In the genomic region with DNA sequence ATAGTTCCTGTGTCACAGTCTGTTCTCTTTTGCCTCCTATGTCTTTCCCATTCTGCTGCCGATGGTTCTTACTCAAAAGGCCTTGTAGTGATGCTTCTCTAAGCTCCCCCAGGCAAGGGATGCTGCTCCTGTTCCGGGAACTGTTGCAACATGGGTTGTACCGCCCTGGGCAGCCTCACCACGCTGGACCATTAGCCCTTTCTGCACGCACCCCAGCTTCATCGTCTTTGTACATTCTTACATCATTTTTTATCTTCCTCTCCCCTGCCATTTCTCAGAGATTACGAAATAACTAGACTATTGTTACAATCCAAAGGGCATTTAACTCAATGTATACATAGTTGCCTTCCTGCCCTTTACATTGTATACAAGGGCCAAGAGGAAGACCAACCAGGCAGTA, we compare ENCODE assay signal across 25 mouse cellular contexts. TPM values are rescaled to one million over a fixed set of nuclear protein-coding genes. Genes with fewer than 3 reads are reported as not detected.
DNase-seq lines count a peak whose midpoint lies in the region; ATAC-seq lines count a peak whose summit lies in the region.
"Had no signal": no experiment of that assay in that cellular context is flagged by ENCODE, and none has a peak within 500 bp of the region (broad histone marks: within the 10 kb centered on the region; RNA-seq: fewer than 3 reads in every experiment).

No protein-coding gene starts in this region.

- H3K27ac ChIP-seq in intestine, embryonic 16.5 days (ENCODE audit: low read length) = peak overlapping the region; percentile 66; the same call in 1 of the 2 replicates
- no peak overlapping the region for H3K27ac ChIP-seq in intestine, embryonic 15.5 days
- H3K27ac ChIP-seq: embryonic facial prominence, embryonic 13.5 days; forebrain, embryonic 10.5 days; hindbrain, embryonic 13.5 days; layer of hippocampus, adult 2 months; liver, embryonic 15.5 days; midbrain, embryonic 12.5 days had no signal

- H3K9ac ChIP-seq in intestine, embryonic 16.5 days (ENCODE audit: low read depth, low read length) = no peak overlapping the region
- no peak overlapping the region for H3K9ac ChIP-seq in intestine, embryonic 15.5 days
- H3K9ac ChIP-seq: embryonic facial prominence, embryonic 13.5 days; forebrain, postnatal 0 days; hindbrain, embryonic 13.5 days; liver, embryonic 15.5 days; midbrain, embryonic 12.5 days had no signal

- no peaks in the 10 kb centered on the region for H3K9me3 ChIP-seq in intestine, embryonic 16.5 days (ENCODE audit: control insufficient read depth, low read length)
- no peaks in the 10 kb centered on the region for H3K9me3 ChIP-seq in intestine, embryonic 15.5 days
- no peaks in the 10 kb centered on the region for H3K9me3 ChIP-seq in megakaryocyte, embryonic 14.5 days
- H3K9me3 ChIP-seq: embryonic facial prominence, embryonic 13.5 days; forebrain, embryonic 10.5 days; hindbrain, embryonic 13.5 days; liver, embryonic 15.5 days; midbrain, embryonic 12.5 days had no signal

- no peaks in the 10 kb centered on the region for H3K27me3 ChIP-seq in intestine, embryonic 16.5 days (replicated peaks; ENCODE audit: control insufficient read depth, insufficient read depth, low read length)
- no peaks in the 10 kb centered on the region for H3K27me3 ChIP-seq in intestine, embryonic 15.5 days (replicated peaks)
- H3K27me3 ChIP-seq in megakaryocyte, embryonic 14.5 days (replicated peaks) = no peaks in the 10 kb centered on the region
- H3K27me3 ChIP-seq: embryonic facial prominence, embryonic 13.5 days; hindbrain, embryonic 13.5 days had no signal

- ATAC-seq in intestine, embryonic 16.5 days = peak; percentile 14; the same call in 1 of the 2 replicates
- ATAC-seq in intestine, embryonic 15.5 days = no peak
- ATAC-seq: activated CD4-positive, CD25-positive, alpha-beta regulatory T cell, adult 4 months; forebrain, postnatal 0 days had no signal

- no peak overlapping the region for H3K4me3 ChIP-seq in intestine, embryonic 16.5 days (ENCODE audit: low read length)
- no peak overlapping the region for H3K4me3 ChIP-seq in intestine, embryonic 15.5 days (replicated peaks)
- H3K4me3 ChIP-seq in megakaryocyte, embryonic 14.5 days (replicated peaks) = peak overlapping the region; percentile 68
- H3K4me3 ChIP-seq: embryonic facial prominence, embryonic 13.5 days; forebrain, embryonic 10.5 days; hindbrain, embryonic 13.5 days; layer of hippocampus, adult 2 months; liver, embryonic 15.5 days; midbrain, embryonic 12.5 days had no signal

- 58% methylated on average over 7 of the region's 7 CpGs for WGBS in intestine, embryonic 16.5 days
- 53% methylated on average over 7 of the region's 7 CpGs for WGBS in intestine, embryonic 15.5 days

- H3K4me1 ChIP-seq in intestine, embryonic 16.5 days (ENCODE audit: control insufficient read depth, insufficient read depth, low read length) = peaks cover 24% of the 10 kb centered on the region
- H3K4me1 ChIP-seq in intestine, embryonic 15.5 days (replicated peaks) = peaks cover 21% of the 10 kb centered on the region
- H3K4me1 ChIP-seq in megakaryocyte, embryonic 14.5 days = peaks cover 58% of the 10 kb centered on the region

- H3K4me2 ChIP-seq in intestine, embryonic 16.5 days (ENCODE audit: low read depth, low read length) = no peak overlapping the region
- H3K4me2 ChIP-seq in intestine, embryonic 15.5 days (replicated peaks) = no peak overlapping the region
- H3K4me2 ChIP-seq: embryonic facial prominence, embryonic 13.5 days; heart, embryonic 11.5 days; hindbrain, embryonic 13.5 days; liver, embryonic 15.5 days; midbrain, embryonic 12.5 days had no signal

- DNase-seq in testis, postnatal 10 days (ENCODE audit: low spot score) = peak; percentile 36
- no peak for DNase-seq in testis, postnatal 14 days (ENCODE audit: low spot score)
- no peak for DNase-seq in yolk sac, embryonic 10.5 days (ENCODE audit: low spot score)
- DNase-seq in adrenal gland, adult 8-10 months = no peak
- no peak for DNase-seq in cerebellum, adult 9-11 months
- DNase-seq: adrenal gland, adult 2 months; B cell, adult 2 months; cerebellum, adult 8-10 months; forebrain, postnatal 0 days; gastrocnemius, postnatal 25 days; heart, adult 18-20 months; heart, postnatal 4 days; lung, postnatal 4 days; thymus, postnatal 14 days had no signal

- no peaks in the 10 kb centered on the region for H3K36me3 ChIP-seq in intestine, embryonic 16.5 days (ENCODE audit: control insufficient read depth, insufficient read depth, low read length)
- no peaks in the 10 kb centered on the region for H3K36me3 ChIP-seq in intestine, embryonic 15.5 days
- peaks cover 19% of the 10 kb centered on the region for H3K36me3 ChIP-seq in megakaryocyte, embryonic 14.5 days (replicated peaks; ENCODE audit: low read length)
- H3K36me3 ChIP-seq: embryonic facial prominence, embryonic 13.5 days; forebrain, embryonic 10.5 days; hindbrain, embryonic 13.5 days; liver, embryonic 15.5 days; midbrain, embryonic 12.5 days had no signal

RNA-seq across cellular contexts. Expression of gene Prkce, which starts 3.2 kb away (rescaled TPM):
- polyA plus RNA-seq in intestine, embryonic 16.5 days (2015; fragmentation: Nextera tagmentation; extraction: Ambion mirVana) = 5.0 TPM in 2 replicates
- polyA plus RNA-seq in intestine, embryonic 15.5 days (2015; fragmentation: Nextera tagmentation; extraction: Ambion mirVana) = 6.6 TPM in 2 replicates
- polyA plus RNA-seq in megakaryocyte, embryonic 14.5 days (2012; ENCODE audit: insufficient read depth, low replicate concordance) = 3.4 and 7.3 TPM in 2 replicates
- 10 to 100 TPM; 17.6 to 26.9 (median 22.3) TPM for total RNA-seq in adrenal gland, adult 8-10 months (2022)

RNA-seq across cellular contexts. Expression of gene Srbd1, which starts 19.4 kb away (rescaled TPM):
- polyA plus RNA-seq in intestine, embryonic 16.5 days (2015; fragmentation: Nextera tagmentation; extraction: Ambion mirVana) = 13.2 and 13.3 TPM in 2 replicates
- 12.7 and 13.2 TPM in 2 replicates for polyA plus RNA-seq in intestine, embryonic 15.5 days (2015; fragmentation: Nextera tagmentation; extraction: Ambion mirVana)
- 5.7 and 6.6 TPM in 2 replicates for polyA plus RNA-seq in megakaryocyte, embryonic 14.5 days (2012; ENCODE audit: insufficient read depth, low replicate concordance)
- total RNA-seq in adrenal gland, adult 8-10 months (2022) = 10 to 100 TPM; 21.8 to 28.0 (median 25.7) TPM
